Mouse (Mus musculus) thymus, postnatal 36 days (tissue): ENCODE measurements around the gene Scube1.

Experiments
- DNase-seq, 2 experiments: peaks; one replicate each; pipeline ENCODE4 v3.0.0; 2022; ENCODE audit warnings: mixed read lengths in 2 of 2

The Scube1 gene

DNA sequence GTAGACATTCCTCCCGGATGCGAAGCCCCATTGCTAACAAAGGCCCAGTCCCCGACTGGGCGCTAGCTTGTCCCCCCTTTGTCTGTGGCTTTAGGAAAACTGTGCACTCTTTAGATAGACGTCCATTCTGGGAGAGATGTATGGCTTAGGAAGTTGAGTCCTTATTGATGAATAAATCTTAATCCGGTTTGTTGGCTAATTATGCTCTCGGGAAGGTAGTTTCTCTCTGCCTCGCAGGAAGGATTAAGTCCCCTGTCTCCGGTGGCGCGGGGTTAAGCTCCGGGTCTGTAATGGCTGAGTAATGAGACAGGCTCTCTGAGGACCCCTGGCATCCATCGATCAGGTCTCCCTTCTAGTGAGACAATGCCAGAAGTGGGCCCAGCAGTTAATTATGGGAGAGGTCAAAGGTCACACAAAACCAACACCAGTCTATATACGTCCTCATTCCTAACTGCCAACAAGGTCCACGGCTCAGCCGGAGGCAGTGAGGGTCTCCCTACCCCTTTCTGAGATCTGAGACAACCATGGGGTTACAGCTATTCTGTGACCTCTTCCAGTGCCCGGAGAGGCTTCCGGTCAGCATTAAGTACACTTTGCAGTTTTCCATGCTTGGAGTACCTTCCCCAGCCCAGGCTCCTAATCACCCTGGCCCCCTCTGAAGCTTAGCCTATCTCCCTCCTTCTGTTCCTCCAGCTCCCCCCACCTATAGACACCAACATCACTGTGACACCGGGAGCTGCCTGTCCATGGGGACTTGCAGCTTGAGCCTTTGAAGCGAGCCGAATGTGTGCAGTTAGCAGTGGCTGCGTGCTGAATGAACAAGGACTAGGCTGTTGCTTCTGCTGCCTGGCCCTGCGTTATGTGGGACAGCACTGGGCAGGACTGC lies 14.7 kb downstream of the Scube1 start:
- no peak for DNase-seq

DNA sequence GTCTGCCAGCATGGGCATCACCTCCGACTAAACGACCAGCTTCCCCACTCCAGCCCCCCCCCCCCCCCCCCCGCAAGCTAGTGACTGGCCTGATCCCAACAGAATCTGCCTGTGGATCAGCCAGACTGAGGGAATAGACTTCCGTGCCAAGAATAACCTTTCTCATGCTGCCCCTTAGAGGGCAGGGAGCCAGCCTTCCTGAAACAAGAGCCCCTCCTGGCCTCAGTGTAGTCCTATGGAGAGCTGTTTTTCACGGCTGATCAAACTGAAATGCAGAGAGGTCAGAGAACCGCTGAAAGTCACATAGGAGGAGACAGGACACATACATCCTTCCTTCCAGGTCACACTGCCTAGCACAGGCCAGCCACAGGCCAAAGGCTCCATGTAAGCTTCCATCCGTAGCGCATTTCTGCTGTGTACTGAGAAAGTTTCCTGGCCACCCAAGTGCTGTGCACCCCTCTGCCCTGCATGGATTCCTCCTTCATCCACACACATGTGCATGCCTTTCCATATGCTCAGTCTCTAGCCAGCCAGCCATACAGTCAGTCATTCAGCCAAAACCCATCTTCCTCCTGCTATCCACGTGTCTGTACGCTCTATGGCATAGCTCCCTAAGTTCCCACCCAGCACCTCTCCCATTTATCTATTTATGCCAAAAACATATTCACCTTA lies 18.2 kb downstream of the Scube1 start:
- no peak for DNase-seq

DNA sequence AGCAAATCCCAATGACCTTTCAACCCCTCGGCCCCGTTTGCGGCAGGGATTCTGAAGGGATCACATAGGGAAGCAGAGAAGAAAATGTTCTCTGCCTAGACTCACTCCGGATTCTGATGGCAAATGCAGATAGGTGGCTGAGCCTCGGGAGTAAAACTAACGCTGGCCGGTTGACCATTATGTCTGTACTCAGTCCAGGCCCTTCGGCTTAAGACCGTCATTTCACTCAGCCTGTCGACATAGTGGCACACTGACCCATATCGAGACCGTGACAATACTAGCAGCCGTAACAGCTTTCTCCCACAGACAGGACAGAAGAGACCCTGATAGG lies 24.3 kb downstream of the Scube1 start:
- DNase-seq = no peak

DNA sequence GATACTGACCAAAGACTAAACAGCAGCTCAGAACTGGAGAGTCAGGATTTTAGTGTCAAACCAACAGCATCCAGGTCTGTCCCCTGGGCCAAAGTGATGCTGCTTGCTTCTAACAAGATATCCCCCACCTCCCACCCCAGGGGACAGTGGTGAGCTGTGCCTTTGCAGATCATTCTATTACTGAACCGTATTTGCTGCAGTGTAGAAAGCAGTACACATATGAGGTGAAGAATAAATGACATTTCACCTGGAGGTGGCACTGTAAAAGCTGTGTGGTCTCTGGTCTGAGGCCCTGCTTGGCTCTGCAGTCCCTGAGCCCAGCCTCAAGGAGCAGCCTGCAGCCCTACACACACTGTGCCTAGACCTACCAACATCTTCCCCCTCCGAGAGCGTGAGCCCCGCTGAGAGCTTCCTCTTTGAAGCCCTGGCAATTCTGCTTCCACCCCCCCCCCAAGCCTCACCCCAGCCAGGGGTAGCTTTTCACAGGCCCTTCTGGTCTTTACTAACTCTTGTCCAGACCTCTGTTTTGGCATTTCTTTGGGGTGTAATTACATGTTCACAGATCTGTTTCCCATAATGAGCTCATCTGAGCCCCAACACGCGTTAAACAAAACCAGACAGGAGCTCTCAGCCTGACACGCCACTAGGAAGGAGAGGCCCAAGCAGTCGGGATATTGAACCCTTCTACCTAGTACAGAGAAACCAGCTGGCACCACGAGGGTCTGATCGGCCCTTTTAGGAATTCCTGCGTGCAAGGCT lies 24.8 kb downstream of the Scube1 start:
- no peak for DNase-seq

DNA sequence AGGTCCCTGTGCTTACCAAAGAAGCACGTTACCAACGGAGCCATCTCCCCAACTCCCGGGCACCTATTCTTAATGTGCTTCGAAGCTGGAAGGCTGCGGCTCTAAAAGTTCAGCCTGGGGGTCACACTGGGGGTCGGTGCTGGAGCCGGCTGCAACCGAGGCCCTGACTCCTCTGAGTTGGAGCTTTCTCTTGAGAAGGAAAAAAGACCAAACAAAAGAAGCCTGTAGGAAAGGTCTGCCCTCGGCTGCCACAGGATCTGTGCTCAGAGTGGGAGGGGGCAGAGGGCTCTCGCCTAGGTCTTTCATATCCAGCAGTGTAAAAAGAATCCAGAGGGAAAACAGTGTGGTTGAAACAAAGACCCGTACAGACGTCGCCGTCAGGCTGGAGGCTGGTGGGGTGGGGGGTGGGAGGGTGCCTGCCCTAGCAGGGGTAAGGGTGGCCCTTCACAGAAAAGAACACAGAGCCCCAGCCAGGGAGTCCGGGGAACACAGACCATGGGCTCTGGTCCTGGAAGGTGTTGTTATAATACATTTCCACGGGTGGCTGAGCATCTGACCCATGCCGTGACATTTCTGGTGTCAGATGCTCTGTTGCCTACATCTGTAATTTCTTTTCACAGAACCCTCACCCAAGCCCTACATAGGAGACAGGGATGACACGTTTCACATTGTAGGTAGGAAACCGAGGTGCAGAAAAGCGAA lies 25.5 kb downstream of the Scube1 start:
- no peak for DNase-seq

DNA sequence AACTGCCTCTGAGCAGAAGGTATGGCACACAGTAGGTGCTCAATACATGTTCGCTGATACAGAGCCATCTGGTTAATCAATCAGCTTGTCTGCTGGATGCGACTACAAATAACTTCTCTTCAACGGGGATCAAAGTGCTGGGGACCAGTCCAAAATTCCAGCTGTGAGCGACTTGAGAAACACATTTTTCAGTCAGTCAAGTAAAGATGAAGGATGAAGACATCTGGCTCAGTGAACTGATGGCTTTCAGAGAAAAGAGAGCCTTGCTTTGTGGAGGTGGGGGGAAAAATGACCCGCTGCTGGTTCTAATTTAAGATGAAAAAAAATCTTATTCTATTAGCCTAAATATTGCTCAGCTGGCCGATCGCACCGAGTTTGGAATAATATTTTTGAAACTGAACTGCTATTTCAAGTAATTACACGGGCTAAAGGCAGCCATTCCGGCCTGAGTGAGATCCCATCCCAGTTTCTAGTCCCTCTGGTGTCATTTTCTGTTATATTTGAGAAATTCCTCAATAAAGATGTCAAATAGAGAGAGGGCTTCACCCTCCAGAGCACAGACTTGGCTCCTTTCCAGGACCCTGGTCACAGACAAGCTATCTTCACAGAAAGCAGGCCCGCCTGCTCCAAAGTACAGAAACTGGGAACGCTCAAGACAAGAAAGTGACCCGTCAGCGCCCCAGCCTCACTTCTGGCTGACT lies 28.0 kb downstream of the Scube1 start:
- DNase-seq = no peak

DNA sequence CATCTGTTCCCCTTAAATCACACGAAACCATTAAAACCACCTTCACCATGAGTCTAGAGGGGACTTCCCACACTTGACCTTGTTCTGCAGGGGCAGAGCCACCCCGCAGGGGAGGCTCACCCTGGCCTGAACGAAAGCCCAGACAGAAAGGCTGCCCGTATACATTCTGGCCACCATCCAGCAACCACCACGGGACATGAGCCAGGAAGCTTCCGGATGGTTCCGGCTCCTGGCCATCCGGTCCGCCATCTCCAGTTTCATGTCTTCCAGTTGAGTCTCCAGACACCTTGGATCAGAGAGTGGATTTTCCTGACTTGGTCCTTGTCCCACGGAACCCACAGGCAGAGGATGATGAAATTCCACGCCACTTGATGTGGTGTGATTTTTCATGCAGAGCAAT lies 29.7 kb downstream of the Scube1 start:
- DNase-seq = no peak

DNA sequence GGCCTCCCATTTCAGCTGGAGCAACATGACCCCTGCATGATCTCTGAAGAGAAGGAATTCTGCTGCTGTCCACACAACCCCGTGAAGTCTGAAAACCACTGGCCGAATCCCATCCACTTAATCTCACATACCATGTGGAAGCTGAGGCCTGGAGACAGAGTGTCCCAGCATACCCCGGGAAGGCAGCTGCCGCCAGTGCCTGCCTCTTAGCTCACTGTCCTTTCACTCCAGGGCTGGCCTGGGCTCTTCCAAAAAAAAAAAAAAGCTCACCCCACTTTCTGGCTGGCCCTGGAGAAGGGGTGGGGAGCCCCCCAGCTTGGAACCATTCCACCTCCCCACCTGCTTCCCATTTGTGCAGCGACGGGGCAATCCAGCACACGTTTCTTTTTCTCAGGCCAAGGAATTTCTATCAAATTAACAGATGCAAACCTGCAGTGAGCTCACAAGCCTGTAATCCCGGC lies 32.9 kb downstream of the Scube1 start:
- DNase-seq = no peak

DNA sequence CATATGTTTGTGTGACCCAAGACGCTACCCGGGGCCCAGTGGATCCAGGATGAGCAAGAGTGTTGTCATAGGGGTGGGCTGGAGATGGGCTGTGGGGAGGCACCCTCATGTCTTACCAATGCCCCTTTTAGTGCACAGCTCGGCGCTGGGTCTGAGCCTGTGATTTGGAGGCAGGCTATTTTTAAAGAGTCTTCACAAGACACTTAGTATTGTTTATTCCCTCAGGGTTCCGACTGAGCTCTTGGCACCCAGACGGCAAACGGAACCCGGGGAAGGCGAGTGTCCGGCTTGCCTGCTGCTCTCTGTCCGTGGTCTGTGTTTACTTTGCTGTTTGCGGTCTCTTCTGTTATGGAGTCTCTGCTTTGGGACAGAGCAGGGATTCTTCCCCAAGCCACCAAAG lies 34.9 kb downstream of the Scube1 start:
- DNase-seq = no peak

DNA sequence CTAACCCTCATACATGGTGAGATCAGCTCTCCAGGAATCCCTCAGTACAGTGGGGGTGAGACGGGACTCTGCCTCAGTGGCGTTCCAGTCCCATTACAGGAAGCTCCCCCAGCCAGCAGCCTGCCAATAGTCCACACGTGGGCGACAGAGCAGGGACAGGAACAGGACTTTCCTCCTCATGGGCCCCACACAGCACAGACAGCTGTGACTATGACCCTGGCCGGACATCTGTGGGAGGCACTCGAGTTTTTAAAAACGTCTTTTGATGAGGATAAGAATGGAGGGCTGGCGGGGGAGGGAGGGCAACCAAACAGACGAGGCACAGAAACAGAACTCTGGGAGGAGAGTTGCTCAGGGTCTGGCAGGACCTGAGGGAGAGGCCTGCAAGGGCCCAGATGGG lies 38.2 kb downstream of the Scube1 start:
- DNase-seq = no peak

DNA sequence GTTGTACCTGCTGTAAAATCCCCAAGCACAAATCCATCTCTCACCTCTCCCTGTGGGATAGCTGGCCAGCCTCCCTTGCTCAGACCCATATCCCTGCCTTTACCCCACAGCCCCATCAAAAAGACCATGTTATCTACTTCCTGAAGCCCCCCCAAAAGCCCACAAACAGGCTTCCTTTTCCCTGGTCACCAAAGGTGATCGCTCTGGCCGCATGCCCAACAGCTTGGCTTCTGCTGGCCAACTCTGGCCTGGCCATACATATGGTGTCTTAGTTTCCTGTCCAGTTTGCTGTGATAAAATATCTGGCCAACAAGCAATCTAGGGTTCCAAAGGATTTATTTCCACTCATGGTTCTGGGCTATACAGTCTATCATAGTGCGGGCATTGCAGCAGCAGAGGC lies 38.9 kb downstream of the Scube1 start:
- no peak for DNase-seq

DNA sequence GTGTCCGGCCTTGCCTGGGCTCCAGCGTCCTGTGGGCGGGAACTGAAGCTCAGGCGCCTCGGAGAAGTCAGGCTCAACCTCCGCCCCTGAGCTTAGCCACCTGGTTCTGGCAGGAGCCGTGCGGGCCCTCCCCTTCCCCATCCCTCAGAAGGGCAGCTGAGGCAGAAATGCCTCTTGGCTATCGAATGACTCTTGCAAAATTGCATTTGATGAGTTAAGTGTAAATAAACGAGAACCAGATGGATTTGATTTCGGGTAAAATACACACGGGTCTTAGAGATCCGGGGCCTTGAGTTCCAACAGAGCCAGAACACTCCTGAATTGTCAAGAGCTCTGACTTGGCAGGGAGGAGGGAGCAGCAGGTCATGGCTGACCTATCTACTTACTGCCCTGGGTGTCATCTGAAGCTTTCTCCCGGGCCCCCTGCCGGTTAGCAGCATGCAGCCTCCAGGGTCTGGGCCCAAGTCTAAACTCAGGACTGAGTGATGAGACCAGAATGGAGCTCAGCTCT lies 41.7 kb downstream of the Scube1 start:
- no peak for DNase-seq

DNA sequence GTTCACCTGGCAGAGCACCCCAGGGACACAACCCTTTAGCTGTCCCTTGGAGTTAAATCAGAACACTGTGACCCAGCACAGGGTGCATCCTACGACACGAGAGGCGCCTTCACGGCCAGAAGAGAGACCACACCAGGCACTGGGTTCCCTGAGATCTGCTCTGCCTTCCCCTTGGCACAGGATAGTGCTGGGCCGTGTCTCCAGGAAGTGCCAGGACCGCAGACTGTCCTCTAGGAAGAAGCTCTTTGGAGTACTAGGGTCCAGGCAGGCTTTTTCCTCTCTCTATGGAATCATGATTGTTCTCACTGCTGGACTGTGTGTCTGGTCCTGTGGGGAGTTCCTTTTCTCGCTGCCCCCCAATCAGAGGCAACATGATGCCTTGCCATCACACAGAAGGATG lies 44.5 kb downstream of the Scube1 start:
- DNase-seq = no peak

DNA sequence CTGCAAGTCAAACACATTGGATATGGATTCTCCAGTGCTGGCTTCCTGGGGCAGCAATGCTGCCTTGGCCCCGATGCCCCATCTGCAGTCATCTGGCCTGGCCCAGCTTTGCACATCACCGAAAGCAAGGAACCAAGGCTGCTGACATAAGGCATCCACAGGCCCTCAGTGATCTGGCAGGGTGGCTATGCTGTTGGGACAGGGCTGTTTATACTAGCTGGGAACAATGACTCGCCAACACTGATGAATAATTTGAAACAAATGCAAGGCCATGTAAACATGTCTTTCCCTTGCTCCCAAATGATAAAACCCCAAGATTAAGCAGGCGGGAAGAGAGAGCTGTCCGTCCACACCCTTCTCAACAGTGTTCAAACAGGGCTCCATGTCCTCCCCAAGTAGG lies 45.1 kb downstream of the Scube1 start:
- DNase-seq = no peak

DNA sequence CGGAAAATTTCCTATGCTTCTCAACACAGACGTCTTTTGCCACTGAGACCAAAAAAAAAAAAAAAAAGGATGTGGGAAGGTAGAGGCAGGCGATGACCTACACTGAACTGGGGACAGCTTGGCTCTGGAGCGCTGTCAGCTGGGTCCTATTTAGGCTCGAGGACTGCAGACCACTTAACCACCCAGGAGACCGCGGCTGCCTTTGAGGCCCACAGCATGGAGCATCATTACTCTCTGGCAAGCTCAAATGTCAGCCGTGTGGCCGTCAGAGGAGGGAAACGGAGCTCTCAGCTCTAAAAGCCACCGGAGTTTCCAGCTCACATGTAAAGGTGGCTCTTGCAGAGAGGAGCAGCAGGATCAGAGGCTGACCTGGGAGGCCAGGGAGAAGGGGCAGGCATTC lies 46.2 kb downstream of the Scube1 start:
- DNase-seq = no peak

DNA sequence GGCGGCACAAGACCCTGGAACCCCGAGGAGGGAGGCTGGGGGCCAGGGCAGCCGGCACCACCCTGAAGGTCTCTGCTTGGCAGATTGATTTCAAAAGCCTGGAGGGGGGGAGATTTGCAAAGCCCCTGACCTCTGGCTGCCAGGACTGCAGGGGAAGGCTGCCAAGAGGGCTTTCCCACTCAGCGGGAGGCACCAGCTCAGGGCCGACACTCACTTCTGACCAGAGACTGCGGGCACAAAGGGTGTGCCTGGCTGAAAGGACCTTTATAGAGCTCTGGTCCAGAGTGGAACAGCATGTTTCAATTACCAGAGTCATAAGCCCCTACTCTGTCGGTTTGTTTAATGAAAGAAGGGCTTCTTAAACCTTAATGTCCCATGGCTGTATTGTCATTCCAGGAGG lies 46.7 kb downstream of the Scube1 start:
- no peak for DNase-seq

DNA sequence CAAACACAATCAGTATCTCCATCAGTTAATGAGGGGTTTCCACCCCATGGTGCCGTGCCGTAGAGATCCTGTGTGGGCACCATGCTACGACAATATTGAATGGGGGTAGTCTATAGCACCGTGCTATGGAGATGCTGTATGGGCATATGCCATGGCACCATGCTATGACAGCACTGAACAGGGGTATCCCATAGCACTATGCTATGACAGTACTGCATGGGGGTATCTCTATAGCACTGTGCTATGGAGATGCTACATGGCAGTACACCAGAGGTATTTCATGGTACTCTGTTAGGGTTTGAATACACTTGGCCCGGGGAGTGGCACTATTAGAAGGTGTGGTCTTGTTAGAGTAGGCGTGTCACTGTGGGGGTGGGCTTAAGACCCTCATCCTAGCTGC lies 47.7 kb downstream of the Scube1 start:
- no peak for DNase-seq

DNA sequence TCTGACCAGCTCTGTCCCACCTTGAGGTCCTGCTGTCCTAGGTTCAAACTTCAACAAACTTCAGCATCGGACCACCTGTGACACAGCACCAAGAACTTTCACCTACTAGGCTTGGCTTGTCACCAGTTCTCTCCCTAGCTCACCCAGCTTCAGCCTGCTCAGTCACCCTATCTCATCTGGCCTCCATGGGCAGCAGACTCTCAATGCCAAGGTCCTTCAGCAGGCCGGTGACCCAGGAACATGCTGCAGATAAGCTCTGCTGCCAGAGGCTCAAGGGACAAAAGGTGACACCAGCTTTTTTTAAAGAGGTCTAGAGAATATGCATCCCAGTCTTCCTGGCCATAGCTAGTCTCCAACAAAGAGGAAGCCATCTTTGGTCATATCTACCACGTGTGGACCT lies 48.5 kb downstream of the Scube1 start:
- no peak for DNase-seq

DNA sequence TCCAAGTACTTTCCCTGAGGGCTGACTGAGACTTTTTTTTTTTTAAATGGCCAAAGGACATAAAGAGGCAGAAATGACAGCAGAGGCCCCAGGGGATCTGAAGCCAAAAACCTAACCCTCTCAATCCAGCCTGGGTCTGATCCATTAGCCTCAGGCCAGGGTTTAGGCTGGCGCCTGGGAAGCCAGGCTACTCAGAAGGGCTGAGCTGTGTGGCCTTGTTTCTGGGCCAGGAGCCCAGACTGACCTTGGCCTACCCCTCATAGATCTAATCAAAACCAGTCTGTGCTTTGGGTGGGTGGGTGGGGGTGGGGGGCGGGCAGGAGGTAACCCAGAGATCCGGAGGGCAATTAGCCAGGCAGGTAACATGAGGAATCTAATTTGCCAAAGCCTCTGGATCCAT lies 51.2 kb downstream of the Scube1 start:
- DNase-seq = no peak

DNA sequence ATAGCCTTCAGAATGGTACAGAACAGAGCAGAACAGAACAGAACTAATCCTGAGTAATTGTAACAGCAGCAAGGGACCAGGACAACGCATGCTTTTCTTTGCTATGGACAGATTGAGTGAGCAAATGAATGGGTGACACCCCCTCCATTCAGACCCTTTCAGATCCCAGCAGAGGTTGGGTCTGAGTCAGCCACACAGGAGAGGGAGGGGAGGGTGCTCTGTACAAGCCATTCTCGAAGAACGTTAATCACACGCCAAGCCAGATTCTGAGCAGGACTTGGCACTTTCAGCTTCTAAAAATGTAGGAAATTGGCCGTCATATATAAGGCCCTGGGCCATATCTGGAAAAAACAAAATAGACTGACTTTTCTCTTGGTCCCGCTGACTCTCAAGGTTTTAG lies 57.3 kb downstream of the Scube1 start:
- DNase-seq = no peak

DNA sequence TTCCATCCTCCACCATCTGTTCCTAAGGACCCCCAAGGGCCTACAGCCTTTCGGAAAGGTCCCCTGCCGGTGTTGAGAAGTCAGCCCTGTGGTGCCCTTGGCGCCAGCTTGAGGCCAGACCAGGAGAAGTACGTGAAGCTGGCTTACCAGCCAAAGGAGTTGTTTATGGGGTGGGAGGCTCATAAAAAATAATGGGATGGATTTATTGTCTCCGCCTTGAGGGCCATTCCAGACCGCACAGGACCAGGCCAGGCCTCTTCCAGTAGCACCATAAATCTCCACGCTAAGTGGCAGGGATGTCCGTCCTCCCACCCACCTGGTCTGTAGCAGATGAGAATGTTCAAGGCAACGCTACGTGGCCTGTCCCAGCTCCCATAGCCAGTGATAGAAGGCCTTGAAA lies 58.4 kb downstream of the Scube1 start:
- no peak for DNase-seq

DNA sequence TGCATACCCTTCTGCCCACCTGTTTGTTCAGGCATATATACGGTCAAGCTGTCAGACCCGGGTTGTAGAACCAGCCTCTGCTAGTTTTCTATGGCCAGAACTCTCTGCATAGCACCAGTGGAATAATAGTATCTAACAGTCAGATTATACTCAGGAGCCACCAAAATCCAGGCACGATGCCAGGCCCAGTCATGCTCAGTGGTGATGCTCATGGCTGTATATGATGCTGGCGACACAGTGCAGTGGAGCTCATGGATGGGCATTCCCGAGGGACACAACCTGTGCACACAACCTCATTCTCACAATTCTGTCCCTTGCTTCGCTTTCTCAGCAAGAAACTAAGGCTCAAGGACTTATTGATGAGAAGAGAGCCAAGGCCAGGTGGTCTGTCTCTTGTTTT lies 58.8 kb downstream of the Scube1 start:
- no peak for DNase-seq
